Mouse (Mus musculus): ENCODE data around the gene Gm21983. TPM values are rescaled to one million over a fixed set of nuclear protein-coding genes. Genes with fewer than 3 reads are reported as not detected.

The Gm21983 gene
- total RNA-seq, 1 experiment from 2014 or later: not detected

- no peak for ATAC-seq (replicated peaks; ENCODE audit: low read depth, poor library complexity, severe bottlenecking)
Observed at GRCm38 (mm10) chr7:27163450-27163805, 17.5 kb downstream of the Gm21983 start.

- no peak for ATAC-seq (replicated peaks; ENCODE audit: low read depth, poor library complexity, severe bottlenecking)
Observed at GRCm38 (mm10) chr7:27162780-27163449, 18.0 kb downstream of the Gm21983 start.

GRCm38 (mm10) chr7:27161744-27162143 lies 19.1 kb downstream of the Gm21983 start:
- ATAC-seq (replicated peaks; ENCODE audit: low read depth, poor library complexity, severe bottlenecking): no peak

GRCm38 (mm10) chr7:27160921-27161320 lies 20.0 kb downstream of the Gm21983 start:
- ATAC-seq (replicated peaks; ENCODE audit: low read depth, poor library complexity, severe bottlenecking): no peak

GRCm38 (mm10) chr7:27159882-27160281 lies 21.0 kb downstream of the Gm21983 start:
- peak; percentile 93 for ATAC-seq (replicated peaks; ENCODE audit: low read depth, poor library complexity, severe bottlenecking)

GRCm38 (mm10) chr7:27159256-27159655 lies 21.6 kb downstream of the Gm21983 start:
- ATAC-seq (replicated peaks; ENCODE audit: low read depth, poor library complexity, severe bottlenecking): no peak

GRCm38 (mm10) chr7:27158171-27158570 lies 22.7 kb downstream of the Gm21983 start:
- no peak for ATAC-seq (replicated peaks; ENCODE audit: low read depth, poor library complexity, severe bottlenecking)

GRCm38 (mm10) chr7:27156005-27156404 lies 24.9 kb downstream of the Gm21983 start:
- no peak for ATAC-seq (replicated peaks; ENCODE audit: low read depth, poor library complexity, severe bottlenecking)

GRCm38 (mm10) chr7:27153205-27153764 lies 27.6 kb downstream of the Gm21983 start, which contains the start of gene Cyp2t4:
Cyp2t4 (plus strand) TSS chr7:27153714.
- no peak for ATAC-seq (replicated peaks; ENCODE audit: low read depth, poor library complexity, severe bottlenecking)

GRCm38 (mm10) chr7:27136410-27136996 lies 44.4 kb downstream of the Gm21983 start:
- no peak for ATAC-seq (replicated peaks; ENCODE audit: low read depth, poor library complexity, severe bottlenecking)

GRCm38 (mm10) chr7:27133757-27134156 lies 47.1 kb downstream of the Gm21983 start:
- ATAC-seq (replicated peaks; ENCODE audit: low read depth, poor library complexity, severe bottlenecking): no peak

- no peak for ATAC-seq (replicated peaks; ENCODE audit: low read depth, poor library complexity, severe bottlenecking)
Observed at GRCm38 (mm10) chr7:27133156-27133555, 47.7 kb downstream of the Gm21983 start.

GRCm38 (mm10) chr7:27132588-27132987 lies 48.3 kb downstream of the Gm21983 start:
- peak; percentile 46 for ATAC-seq (replicated peaks; ENCODE audit: low read depth, poor library complexity, severe bottlenecking)

- ATAC-seq (replicated peaks; ENCODE audit: low read depth, poor library complexity, severe bottlenecking): no peak
Observed at GRCm38 (mm10) chr7:27131387-27131786, 49.5 kb downstream of the Gm21983 start.

- ATAC-seq (replicated peaks; ENCODE audit: low read depth, poor library complexity, severe bottlenecking): no peak
Observed at GRCm38 (mm10) chr7:27130521-27131370, 50.1 kb downstream of the Gm21983 start.

GRCm38 (mm10) chr7:27129811-27130210 lies 51.1 kb downstream of the Gm21983 start:
- ATAC-seq (replicated peaks; ENCODE audit: low read depth, poor library complexity, severe bottlenecking): no peak

GRCm38 (mm10) chr7:27128946-27129345 lies 51.9 kb downstream of the Gm21983 start:
- no peak for ATAC-seq (replicated peaks; ENCODE audit: low read depth, poor library complexity, severe bottlenecking)

GRCm38 (mm10) chr7:27128162-27128561 lies 52.7 kb downstream of the Gm21983 start:
- ATAC-seq (replicated peaks; ENCODE audit: low read depth, poor library complexity, severe bottlenecking): peak; percentile 84

GRCm38 (mm10) chr7:27124969-27125368 lies 55.9 kb downstream of the Gm21983 start:
- no peak for ATAC-seq (replicated peaks; ENCODE audit: low read depth, poor library complexity, severe bottlenecking)

- ATAC-seq (replicated peaks; ENCODE audit: low read depth, poor library complexity, severe bottlenecking): no peak
Observed at GRCm38 (mm10) chr7:27124305-27124832, 56.5 kb downstream of the Gm21983 start.
